Mouse (Mus musculus) erythroblast, embryonic 14.5 days (primary cell): ENCODE measurements around the gene Zc3h12c. TPM values are rescaled to one million over a fixed set of nuclear protein-coding genes. Genes with fewer than 3 reads are reported as not detected.

Experiments
- H3K27me3 ChIP-seq: 2 replicates; pipeline ENCODE4 v1.6.1; 2012; ENCODE audit warnings: inconsistent platforms; ENCODE audit not compliant: control insufficient read depth
- H3K36me3 ChIP-seq: 2 replicates; pipeline ENCODE4 v1.6.1; 2012; ENCODE audit warnings: mild to moderate bottlenecking, inconsistent platforms; ENCODE audit not compliant: control insufficient read depth
- H3K4me1 ChIP-seq: 2 replicates; pipeline ENCODE4 v1.6.1; 2012; ENCODE audit warnings: inconsistent platforms; ENCODE audit not compliant: control insufficient read depth
- H3K4me3 ChIP-seq: replicated peaks from 2 replicates; pipeline ENCODE3; 2012; ENCODE audit warnings: moderate library complexity, mild to moderate bottlenecking, inconsistent platforms
- H3K9me3 ChIP-seq: 2 replicates; pipeline ENCODE4 v1.6.1; 2012; ENCODE audit warnings: low read length, inconsistent platforms, mixed read lengths; ENCODE audit not compliant: control insufficient read depth
- GATA1 ChIP-seq: IDR thresholded peaks from 2 replicates; pipeline ENCODE4 v1.6.1; 2012; ENCODE audit warnings: low read length, inconsistent platforms, mixed read lengths
- TAL1 ChIP-seq: IDR thresholded peaks from 3 replicates; pipeline ENCODE4 v1.6.1; 2012; ENCODE audit warnings: low read length, inconsistent platforms, mixed read lengths
- polyA plus RNA-seq: library from polyadenylated mRNA; stranded (reverse); fragments of >175 nt; gene quantifications from 2 replicates; pipeline ENCODE4 v1.2.3, GENCODE M21; 2012

Zc3h12c gene
- polyA plus RNA-seq, 1 experiment: not detected

DNA sequence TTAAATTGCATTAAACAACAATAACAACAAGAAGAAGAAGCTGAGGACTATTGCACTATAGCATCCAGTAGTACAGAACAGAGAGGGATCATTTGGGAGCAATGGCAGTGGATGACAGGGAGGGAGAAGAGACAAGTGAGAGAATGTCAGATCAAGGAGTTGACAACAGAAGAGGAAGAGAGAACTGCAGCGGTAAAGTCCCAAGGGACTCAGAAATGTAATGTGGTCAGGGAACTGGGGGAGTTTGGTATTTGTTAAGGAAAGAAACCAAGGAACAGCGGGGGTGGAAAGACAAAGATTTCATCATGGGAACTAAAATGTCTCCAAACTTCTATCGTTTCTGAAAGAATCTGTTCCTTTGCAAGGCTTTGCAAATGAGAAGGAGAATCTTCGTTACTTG is 22.5 kb upstream of the Zc3h12c start:
- no peak for TF ChIP-seq TAL1
- no peak for TF ChIP-seq GATA1
- peaks cover 6% of the 10 kb centered on the region for H3K27me3 ChIP-seq
- no peaks in the 10 kb centered on the region for H3K36me3 ChIP-seq
- peaks cover 2% of the 10 kb centered on the region for H3K4me1 ChIP-seq
- no peak overlapping the region for H3K4me3 ChIP-seq
- no peaks in the 10 kb centered on the region for H3K9me3 ChIP-seq

DNA sequence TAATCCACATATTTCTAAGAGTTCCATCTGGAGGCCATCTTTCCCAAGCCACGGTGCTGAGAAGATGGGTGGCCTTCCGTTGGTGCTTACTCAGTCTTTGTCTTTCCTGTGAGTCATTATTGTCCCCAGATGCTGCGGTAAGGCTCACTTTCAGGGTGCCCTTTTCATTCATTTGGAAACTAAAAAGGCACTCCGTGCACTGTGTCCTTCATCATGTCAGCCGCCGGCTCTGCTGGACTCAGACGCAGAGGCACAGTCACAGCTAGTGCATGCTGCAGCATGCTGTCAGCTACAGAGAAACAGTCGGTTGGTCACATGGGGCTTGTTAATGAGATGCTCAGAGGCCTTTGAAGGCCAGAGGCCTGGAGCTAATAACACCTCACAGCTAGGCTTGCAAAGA is 19.7 kb upstream of the Zc3h12c start:
- TF ChIP-seq GATA1 (no peak), TAL1 (no peak)
- Histone ChIP-seq H3K4me3 (no peak overlapping the region), H3K27me3 (peaks cover 6% of the 10 kb centered on the region), H3K4me1 (no peaks in the 10 kb centered on the region), H3K36me3 (no peaks in the 10 kb centered on the region), H3K9me3 (no peaks in the 10 kb centered on the region)

DNA sequence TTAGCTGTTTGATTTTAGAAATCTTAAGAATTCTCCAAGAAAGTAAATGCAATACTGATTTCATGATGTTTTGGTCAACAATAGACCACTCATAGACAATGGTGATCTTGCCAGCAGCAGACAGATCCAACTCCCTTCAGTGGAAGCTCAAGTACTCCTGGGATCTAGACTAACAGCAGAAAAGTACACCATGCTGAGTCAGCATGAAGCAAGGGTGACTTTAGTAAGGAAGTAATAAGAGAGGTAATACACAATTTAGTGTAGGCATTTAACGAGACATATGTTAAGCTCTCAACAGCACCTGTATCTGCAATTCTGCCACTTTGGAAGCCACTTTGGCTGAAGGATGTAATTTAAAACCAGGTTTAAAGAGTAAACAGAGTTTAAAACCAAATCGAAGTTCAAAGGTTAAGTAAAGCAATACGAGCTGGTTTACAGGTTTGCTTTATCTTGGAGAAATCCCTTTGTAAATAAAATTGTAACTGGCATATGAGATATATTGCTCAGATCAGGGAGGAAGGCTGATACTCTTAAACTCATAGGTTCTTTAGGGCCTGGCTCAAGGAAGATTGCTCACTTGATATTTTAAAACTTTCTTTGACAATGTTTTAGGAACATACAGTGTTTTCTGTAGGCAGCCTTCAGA is 18.0 kb upstream of the Zc3h12c start:
- H3K4me3 ChIP-seq: no peak overlapping the region
- H3K27me3 ChIP-seq: peaks cover 7% of the 10 kb centered on the region
- no peaks in the 10 kb centered on the region for H3K36me3 ChIP-seq
- no peaks in the 10 kb centered on the region for H3K9me3 ChIP-seq
- no peaks in the 10 kb centered on the region for H3K4me1 ChIP-seq
- TF ChIP-seq GATA1: no peak
- TF ChIP-seq TAL1: no peak

DNA sequence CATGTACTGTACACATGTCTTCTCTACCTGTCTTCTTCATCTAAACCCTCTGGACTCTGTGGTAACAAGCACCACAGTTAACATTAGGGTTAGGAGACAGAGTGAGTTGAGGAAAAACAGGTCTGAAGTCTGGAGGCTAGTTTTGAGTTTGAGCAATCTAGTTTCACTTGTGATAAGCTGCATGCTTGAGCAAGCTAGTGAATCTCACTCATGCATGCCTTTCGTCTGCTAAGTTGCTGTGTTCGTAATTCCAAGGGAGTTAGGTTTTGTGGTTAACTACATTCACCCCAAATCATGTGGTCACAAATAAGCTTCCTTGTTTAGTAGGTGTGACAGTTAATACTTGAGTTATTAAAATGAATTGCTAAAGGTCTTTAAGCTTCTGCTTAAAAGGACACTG is 13.0 kb upstream of the Zc3h12c start:
- no peaks in the 10 kb centered on the region for H3K9me3 ChIP-seq
- no peaks in the 10 kb centered on the region for H3K36me3 ChIP-seq
- no peak for TF ChIP-seq GATA1
- TF ChIP-seq TAL1: no peak
- H3K4me1 ChIP-seq: no peaks in the 10 kb centered on the region
- no peak overlapping the region for H3K4me3 ChIP-seq
- peaks cover 12% of the 10 kb centered on the region for H3K27me3 ChIP-seq

DNA sequence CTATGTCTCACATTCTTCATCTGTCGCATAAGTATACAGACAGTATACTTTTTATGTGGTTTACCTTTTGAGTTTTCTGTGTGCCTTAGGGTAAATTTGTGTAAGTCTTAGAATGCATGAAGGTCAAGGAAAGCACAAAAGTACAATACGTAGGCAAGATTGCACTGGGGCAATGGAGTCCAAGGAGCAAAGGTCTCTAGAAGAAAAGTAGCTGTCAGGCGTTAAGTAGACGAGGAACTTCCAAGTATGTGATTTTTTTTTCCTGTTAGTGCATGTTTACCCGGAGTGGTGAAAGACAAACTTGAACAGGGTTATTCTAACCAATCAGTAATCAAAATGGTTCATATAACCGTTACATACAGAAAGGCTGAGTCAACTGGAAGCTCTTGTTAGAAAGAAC is 12.5 kb upstream of the Zc3h12c start:
- Histone ChIP-seq H3K9me3 (no peaks in the 10 kb centered on the region), H3K4me3 (no peak overlapping the region), H3K36me3 (no peaks in the 10 kb centered on the region), H3K4me1 (peaks cover 3% of the 10 kb centered on the region), H3K27me3 (peaks cover 12% of the 10 kb centered on the region)
- TF ChIP-seq GATA1 (no peak), TAL1 (no peak)

DNA sequence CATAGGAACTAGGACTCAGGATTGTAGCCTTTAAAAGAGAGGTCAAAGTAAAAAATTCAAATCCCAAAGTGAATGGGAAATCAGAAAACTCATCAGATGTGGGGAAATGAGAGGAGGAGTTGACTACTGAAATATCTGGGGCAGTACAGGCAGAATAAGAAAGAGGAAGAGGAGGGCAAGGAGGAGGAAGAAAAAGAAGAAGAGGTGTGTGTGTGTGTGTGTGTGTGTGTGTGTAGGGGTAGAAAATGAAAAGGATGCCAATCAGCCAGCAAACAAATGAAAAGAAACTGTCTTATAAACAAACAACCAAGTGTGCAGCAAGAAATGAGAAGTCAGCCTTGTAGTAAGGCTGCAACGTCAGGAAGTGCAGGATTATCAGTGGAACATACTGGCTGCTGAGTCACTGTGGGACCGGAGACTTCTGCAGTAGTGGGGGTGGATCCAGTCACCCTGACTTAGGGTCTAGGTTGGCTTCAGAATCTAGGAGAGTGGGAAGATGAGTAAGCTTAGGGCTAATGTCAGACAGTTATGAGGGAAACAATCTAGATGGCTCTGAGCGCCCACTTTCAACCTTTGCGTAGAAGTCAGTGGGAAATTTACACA is 7.0 kb upstream of the Zc3h12c start:
- Histone ChIP-seq H3K4me3 (no peak overlapping the region), H3K27me3 (peaks cover 28% of the 10 kb centered on the region), H3K4me1 (peaks cover 23% of the 10 kb centered on the region), H3K36me3 (no peaks in the 10 kb centered on the region), H3K9me3 (no peaks in the 10 kb centered on the region)
- no peak for TF ChIP-seq GATA1
- no peak for TF ChIP-seq TAL1

DNA sequence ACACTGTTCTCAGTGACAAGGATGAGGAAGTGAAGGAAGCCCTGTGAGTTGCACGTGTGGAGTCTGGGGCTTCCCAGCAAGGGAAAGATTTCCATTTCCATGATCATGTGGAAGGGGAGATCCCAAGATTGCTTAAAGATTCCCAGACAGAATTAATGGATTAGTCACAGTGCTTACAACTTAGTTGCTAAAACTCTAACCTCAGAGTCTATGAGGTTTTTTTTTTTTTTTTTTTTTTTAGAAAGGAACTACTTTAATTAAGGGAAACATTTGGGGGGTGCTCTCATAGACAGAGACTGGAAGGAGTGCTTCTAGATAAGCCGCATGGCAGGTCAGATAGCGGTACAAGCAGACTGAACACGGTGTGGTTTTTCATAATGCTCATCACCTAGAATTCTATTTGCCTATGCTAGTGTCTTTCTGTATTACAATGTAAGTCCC is 6.3 kb upstream of the Zc3h12c start:
- Histone ChIP-seq H3K4me1 (peaks cover 23% of the 10 kb centered on the region), H3K36me3 (no peaks in the 10 kb centered on the region), H3K4me3 (no peak overlapping the region), H3K9me3 (no peaks in the 10 kb centered on the region), H3K27me3 (peaks cover 33% of the 10 kb centered on the region)
- TF ChIP-seq GATA1: no peak
- TF ChIP-seq TAL1: no peak

DNA sequence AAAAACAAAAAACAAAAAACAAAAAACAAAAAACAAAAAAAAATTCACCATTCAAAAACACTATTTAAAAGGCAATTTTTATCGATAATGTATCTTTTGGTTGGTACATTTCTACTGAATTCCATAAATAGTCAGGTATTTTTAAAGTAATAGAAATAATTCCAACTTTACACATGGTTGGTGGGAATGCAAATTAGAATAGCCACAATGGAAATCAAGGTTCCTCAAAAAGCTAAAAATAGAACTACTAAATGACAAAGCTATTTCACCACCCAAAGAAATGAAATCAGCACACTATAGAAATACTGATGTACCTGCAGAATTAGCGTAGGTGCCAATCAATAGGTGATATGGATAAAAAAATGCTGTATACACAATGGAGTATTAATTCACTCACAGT is 5.6 kb upstream of the Zc3h12c start:
- no peaks in the 10 kb centered on the region for H3K36me3 ChIP-seq
- no peak for TF ChIP-seq TAL1
- TF ChIP-seq GATA1: no peak
- peaks cover 23% of the 10 kb centered on the region for H3K4me1 ChIP-seq
- H3K27me3 ChIP-seq: peaks cover 40% of the 10 kb centered on the region
- H3K9me3 ChIP-seq: no peaks in the 10 kb centered on the region
- H3K4me3 ChIP-seq: no peak overlapping the region

DNA sequence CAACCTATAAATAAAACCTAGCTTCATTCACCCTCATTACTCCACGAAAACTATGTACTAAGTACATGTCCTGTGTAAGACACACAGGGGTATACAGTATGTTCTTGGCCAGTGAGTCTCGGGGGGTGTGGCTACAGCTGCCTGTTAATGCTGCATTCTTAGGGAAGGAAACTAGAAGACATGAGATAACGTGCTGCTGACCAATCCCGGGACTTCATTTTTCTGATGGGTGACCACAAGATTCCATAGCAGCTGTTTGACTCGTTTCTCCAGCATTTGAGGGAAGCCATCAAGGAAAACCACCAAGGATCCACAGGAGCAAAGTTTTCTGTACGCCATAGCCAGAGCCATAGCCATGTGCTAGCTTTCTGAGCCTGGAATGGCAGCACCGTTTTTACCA is 4.2 kb upstream of the Zc3h12c start:
- H3K36me3 ChIP-seq: no peaks in the 10 kb centered on the region
- H3K4me3 ChIP-seq: no peak overlapping the region
- no peaks in the 10 kb centered on the region for H3K9me3 ChIP-seq
- peaks cover 52% of the 10 kb centered on the region for H3K27me3 ChIP-seq
- TF ChIP-seq GATA1 (no peak), TAL1 (no peak)
- peaks cover 35% of the 10 kb centered on the region for H3K4me1 ChIP-seq
